In genomic region chr11:7056121-7056520, GRCm38 (mm10) we compare ENCODE assay signal across 11 mouse cellular contexts. TPM values are rescaled to one million over a fixed set of nuclear protein-coding genes. Genes with fewer than 3 reads are reported as not detected.
DNase-seq lines count a peak whose midpoint lies in the region; ATAC-seq and TF ChIP-seq lines count a peak whose summit lies in the region.
"Had no signal": no experiment of that assay in that cellular context is flagged by ENCODE, and none has a peak within 500 bp of the region (broad histone marks: within the 10 kb centered on the region; RNA-seq: fewer than 3 reads in every experiment).

No protein-coding gene starts in this region.

- H3K4me3 ChIP-seq in intestine, embryonic 14.5 days (ENCODE audit: low read depth, low read length): no peak overlapping the region
- H3K4me3 ChIP-seq in intestine, postnatal 0 days (ENCODE audit: low read depth, low read length): no peak overlapping the region
- H3K4me3 ChIP-seq in embryonic facial prominence, embryonic 10.5 days: no peak overlapping the region

- no peak for DNase-seq in intestine, embryonic 14.5 days (ENCODE audit: low spot score)
- DNase-seq in embryonic facial prominence, embryonic 10.5 days (ENCODE audit: low spot score): peak; percentile 41
- DNase-seq in heart, postnatal 10 days: peak; percentile 49 to 59
- DNase-seq in retina, adult 2 months (ENCODE audit: low read depth, low spot score): peak; percentile 78
- DNase-seq in frontal cortex, postnatal 25 days (ENCODE audit: low spot score in 2 of 2): no peak
- DNase-seq in c-Kit-positive CD71-positive TER-119-positive erythroid progenitor cells, embryonic 14.5 days (ENCODE audit: low spot score): no peak
- DNase-seq in layer of hippocampus, adult 11-12 months (ENCODE audit: low spot score): no peak

- 9% methylated on average over 11 of the region's 11 CpGs for WGBS in intestine, embryonic 14.5 days
- WGBS in intestine, postnatal 0 days: 33% methylated on average over 11 of the region's 11 CpGs
- 6% methylated on average over 11 of the region's 11 CpGs for WGBS in embryonic facial prominence, embryonic 10.5 days

- peaks cover 22% of the 10 kb centered on the region for H3K27me3 ChIP-seq in intestine, embryonic 14.5 days (replicated peaks; ENCODE audit: control insufficient read depth, insufficient read depth, low read length)
- H3K27me3 ChIP-seq in intestine, postnatal 0 days (replicated peaks; ENCODE audit: control insufficient read depth, insufficient read depth, low read length): no peaks in the 10 kb centered on the region
- H3K27me3 ChIP-seq in embryonic facial prominence, embryonic 10.5 days (replicated peaks; ENCODE audit: low read depth, poor library complexity, severe bottlenecking): peaks cover 71% of the 10 kb centered on the region

- H3K27ac ChIP-seq in intestine, embryonic 14.5 days (ENCODE audit: low read depth): no peak overlapping the region
- no peak overlapping the region for H3K27ac ChIP-seq in intestine, postnatal 0 days (ENCODE audit: low read depth, low read length)
- no peak overlapping the region for H3K27ac ChIP-seq in embryonic facial prominence, embryonic 10.5 days (replicated peaks)
- H3K27ac ChIP-seq: macrophage had no signal

- peak overlapping the region; percentile 30 for H3K4me2 ChIP-seq in intestine, embryonic 14.5 days (ENCODE audit: low read length)
- H3K4me2 ChIP-seq in intestine, postnatal 0 days (replicated peaks; ENCODE audit: low read depth): no peak overlapping the region

- H3K9ac ChIP-seq in intestine, embryonic 14.5 days (ENCODE audit: low read length): no peak overlapping the region
- H3K9ac ChIP-seq in intestine, postnatal 0 days (ENCODE audit: low read depth, low read length): no peak overlapping the region

- H3K36me3 ChIP-seq in intestine, embryonic 14.5 days (ENCODE audit: control insufficient read depth, insufficient read depth, low read length): no peaks in the 10 kb centered on the region
- H3K36me3 ChIP-seq in intestine, postnatal 0 days (ENCODE audit: control insufficient read depth, insufficient read depth): no peaks in the 10 kb centered on the region
- H3K36me3 ChIP-seq in embryonic facial prominence, embryonic 10.5 days (replicated peaks): no peaks in the 10 kb centered on the region

- no peak for ATAC-seq in intestine, embryonic 14.5 days (replicated peaks; ENCODE audit: low FRiP score, low TSS enrichment, low read depth)
- ATAC-seq in intestine, postnatal 0 days: no peak
- ATAC-seq: CD4-positive, CD25-positive, alpha-beta regulatory T cell, adult 4 months had no signal

- no peaks in the 10 kb centered on the region for H3K9me3 ChIP-seq in intestine, embryonic 14.5 days (ENCODE audit: control insufficient read depth, low read length)
- no peaks in the 10 kb centered on the region for H3K9me3 ChIP-seq in intestine, postnatal 0 days (ENCODE audit: control insufficient read depth)
- no peaks in the 10 kb centered on the region for H3K9me3 ChIP-seq in embryonic facial prominence, embryonic 10.5 days

- intact Hi-C loops in heart, postnatal 10 days (cut with DNase I): loop anchor here (5.0 kb wide), 1 partner anchor 86 kb away; no protein-coding TSS in a partner anchor

- H3K4me1 ChIP-seq in intestine, embryonic 14.5 days (replicated peaks; ENCODE audit: control insufficient read depth, insufficient read depth, low read length): peaks cover 9% of the 10 kb centered on the region
- H3K4me1 ChIP-seq in intestine, postnatal 0 days (replicated peaks; ENCODE audit: control insufficient read depth, insufficient read depth, low read length): no peaks in the 10 kb centered on the region
- H3K4me1 ChIP-seq in embryonic facial prominence, embryonic 10.5 days: peaks cover 15% of the 10 kb centered on the region

- TF ChIP-seq CTCF in intestine, postnatal 0 days (IDR thresholded peaks at IDR 0.05; ENCODE audit: low read depth): no peak

RNA-seq across cellular contexts. Expression of gene Adcy1, which starts 7.2 kb away (rescaled TPM):
- polyA plus RNA-seq in intestine, embryonic 14.5 days (2014; fragmentation: Nextera tagmentation; extraction: Ambion mirVana): 1.9 and 2.1 TPM in 2 replicates
- polyA plus RNA-seq in intestine, postnatal 0 days (2015; fragmentation: Nextera tagmentation; extraction: Ambion mirVana): 0.40 and 0.52 TPM in 2 replicates
- 0.73 and 1.2 TPM in 2 replicates for polyA plus RNA-seq in embryonic facial prominence, embryonic 10.5 days (2016; fragmentation: Nextera tagmentation; extraction: Ambion mirVana)
- 1 to 10 TPM in 1 of 2 experiments, under 1 TPM in 1; 0.79 to 1.7 TPM for total RNA-seq in heart, postnatal 10 days (2021)
- total RNA-seq: hematopoietic stem cell, adult 5-6 weeks had no signal
- polyA plus RNA-seq: CD4-positive, CD25-positive, alpha-beta regulatory T cell, adult 4 months; macrophage had no signal

Comparison
In these comparisons a context has a peak if more than half of its experiments do, and no peak if none do; other contexts are left out.
1. DNase-seq: peak in embryonic facial prominence, embryonic 10.5 days (single experiment), heart, postnatal 10 days (2 of 2) and retina, adult 2 months (single experiment); none in intestine, embryonic 14.5 days (single experiment), frontal cortex, postnatal 25 days (0 of 2), c-Kit-positive CD71-positive TER-119-positive erythroid progenitor cells, embryonic 14.5 days (single experiment) and layer of hippocampus, adult 11-12 months (single experiment).